Mouse (Mus musculus): Measurements from ENCODE around the gene Platr17. TPM values are rescaled to one million over a fixed set of nuclear protein-coding genes. Genes with fewer than 3 reads are reported as not detected.

Platr17 gene
- polyA plus RNA-seq, 1 experiment: 1.7 TPM

DNA sequence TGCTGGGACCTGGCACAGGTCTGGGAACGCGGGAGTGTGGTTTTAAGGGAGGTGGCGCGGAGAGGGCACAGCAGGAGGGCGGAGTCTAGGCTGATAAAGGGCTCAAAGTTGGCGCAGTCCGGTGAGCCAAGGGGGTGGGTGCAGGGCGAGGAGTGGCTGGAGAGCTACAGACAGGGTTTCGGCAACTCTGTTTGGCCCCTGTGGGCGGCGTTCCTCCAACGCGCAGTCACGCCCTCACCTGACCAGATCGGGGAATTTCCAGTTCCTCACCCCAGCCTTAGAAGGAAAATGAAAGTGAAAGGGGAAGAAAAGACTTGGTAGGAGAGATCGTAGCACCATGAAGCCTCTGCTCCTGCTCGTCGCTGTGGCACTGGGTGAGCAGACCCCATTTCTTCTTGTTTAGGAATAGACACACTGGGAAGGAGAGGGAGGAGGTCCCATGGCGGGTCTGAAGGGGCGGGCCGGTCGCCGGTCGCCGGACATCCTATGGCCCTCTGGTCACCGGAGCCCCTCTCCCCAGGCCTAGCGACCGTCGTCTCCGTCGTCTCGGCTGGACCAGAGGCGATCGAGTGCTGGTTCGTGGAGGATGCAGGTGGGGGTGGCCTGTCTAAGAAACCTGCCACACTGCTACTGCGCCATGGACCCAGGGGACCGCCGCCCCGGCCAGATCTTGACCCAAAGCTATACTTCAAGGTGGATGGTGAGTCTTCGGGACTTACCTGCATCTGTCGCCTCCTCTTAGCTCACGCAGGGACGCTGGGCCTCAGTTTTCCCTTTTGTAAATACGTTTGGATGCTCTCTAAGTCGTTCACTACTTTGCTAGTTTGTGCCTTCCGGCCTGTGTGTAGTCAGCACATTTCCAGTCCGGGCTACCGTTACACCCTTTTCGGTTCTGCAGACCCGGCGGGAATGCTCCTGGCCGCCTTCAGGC is 14.7 kb downstream of the Platr17 start:
- Histone ChIP-seq H3K27ac (ENCODE audit: insufficient read depth, low read length) (no peak overlapping the region), H3K4me1 (ENCODE audit: control insufficient read depth, insufficient read depth, low read length) (no peaks in the 10 kb centered on the region), H3K4me3 (ENCODE audit: insufficient read depth, low read length) (peak overlapping the region; percentile 69)
- TF ChIP-seq POLR2A (IDR thresholded peaks at IDR 0.05; ENCODE audit: extremely low read depth, insufficient read depth, low read length) (0 out of 2 replicates have a peak, but pooled peaks have one; percentile 8), CTCF (IDR thresholded peaks at IDR 0.05; ENCODE audit: extremely low read depth, insufficient read depth, low read length) (no peak)

DNA sequence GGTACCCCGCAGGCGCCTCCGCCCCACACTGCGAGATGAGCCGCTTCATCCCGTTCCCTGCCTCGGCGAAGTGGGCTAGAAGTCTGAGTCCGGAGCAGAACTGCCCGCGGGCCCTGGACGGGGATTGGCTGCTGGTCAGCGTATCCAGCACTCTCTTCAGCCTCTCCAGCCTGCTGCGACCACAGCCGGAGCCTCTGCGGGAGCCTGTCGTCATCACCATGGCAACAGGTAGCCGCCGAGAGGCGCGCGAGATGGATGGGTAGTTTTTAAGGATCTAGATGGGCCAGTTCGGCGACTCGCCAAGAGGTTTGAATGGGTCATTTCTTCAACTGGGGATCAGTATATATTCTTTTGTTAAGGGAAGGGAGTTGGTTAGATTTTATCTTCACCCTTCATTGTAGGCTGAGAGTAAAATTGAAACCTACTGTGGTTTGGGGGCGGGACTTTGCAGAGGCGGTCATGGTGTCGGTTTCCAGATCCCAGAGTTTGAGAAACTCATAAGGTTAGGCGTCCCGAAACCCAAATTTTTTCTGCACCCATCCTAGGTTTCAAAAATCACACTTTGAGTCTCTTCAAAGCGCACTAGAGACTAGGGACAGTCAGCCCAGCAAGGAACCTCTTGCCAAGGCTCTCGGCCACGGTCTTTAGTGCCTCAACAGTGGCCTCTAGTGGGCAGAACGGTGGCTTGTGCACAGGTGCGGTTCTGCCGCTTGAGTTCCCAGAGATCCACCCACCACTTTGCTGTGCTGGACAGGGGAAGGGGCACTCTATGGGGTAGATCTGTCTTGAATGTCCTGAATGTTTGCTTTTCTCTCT is 15.6 kb downstream of the Platr17 start:
- TF ChIP-seq POLR2A (IDR thresholded peaks at IDR 0.05; ENCODE audit: extremely low read depth, insufficient read depth, low read length) (no peak), CTCF (IDR thresholded peaks at IDR 0.05; ENCODE audit: extremely low read depth, insufficient read depth, low read length) (peak; percentile 77)
- H3K27ac ChIP-seq (ENCODE audit: insufficient read depth, low read length): no peak overlapping the region
- H3K4me1 ChIP-seq (ENCODE audit: control insufficient read depth, insufficient read depth, low read length): no peaks in the 10 kb centered on the region
- H3K4me3 ChIP-seq (ENCODE audit: insufficient read depth, low read length): peak overlapping the region; percentile 69

DNA sequence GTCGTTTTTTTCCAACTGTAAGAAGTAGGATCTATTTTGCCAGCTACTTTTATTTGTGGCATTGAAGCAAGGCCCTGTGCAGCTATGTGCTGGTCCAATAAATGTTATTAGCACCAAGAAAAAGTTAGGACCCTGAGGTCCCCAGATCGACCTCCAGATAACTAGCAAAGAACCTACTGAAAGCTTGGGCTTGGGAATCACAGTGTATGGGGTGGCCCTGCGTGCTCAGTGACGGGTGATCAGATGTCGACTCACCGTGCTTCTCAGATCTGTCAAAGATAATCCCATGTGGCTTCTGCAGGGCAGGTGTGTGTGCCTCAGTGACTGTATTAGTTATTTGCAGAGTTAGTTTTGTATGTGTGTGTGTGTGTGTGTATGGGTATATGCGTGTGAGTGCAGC is 16.4 kb downstream of the Platr17 start:
- TF ChIP-seq CTCF (IDR thresholded peaks at IDR 0.05; ENCODE audit: extremely low read depth, insufficient read depth, low read length): no peak
- no peak for TF ChIP-seq POLR2A (IDR thresholded peaks at IDR 0.05; ENCODE audit: extremely low read depth, insufficient read depth, low read length)
- Histone ChIP-seq H3K4me3 (ENCODE audit: insufficient read depth, low read length) (no peak overlapping the region), H3K27ac (ENCODE audit: insufficient read depth, low read length) (no peak overlapping the region), H3K4me1 (ENCODE audit: control insufficient read depth, insufficient read depth, low read length) (no peaks in the 10 kb centered on the region)

DNA sequence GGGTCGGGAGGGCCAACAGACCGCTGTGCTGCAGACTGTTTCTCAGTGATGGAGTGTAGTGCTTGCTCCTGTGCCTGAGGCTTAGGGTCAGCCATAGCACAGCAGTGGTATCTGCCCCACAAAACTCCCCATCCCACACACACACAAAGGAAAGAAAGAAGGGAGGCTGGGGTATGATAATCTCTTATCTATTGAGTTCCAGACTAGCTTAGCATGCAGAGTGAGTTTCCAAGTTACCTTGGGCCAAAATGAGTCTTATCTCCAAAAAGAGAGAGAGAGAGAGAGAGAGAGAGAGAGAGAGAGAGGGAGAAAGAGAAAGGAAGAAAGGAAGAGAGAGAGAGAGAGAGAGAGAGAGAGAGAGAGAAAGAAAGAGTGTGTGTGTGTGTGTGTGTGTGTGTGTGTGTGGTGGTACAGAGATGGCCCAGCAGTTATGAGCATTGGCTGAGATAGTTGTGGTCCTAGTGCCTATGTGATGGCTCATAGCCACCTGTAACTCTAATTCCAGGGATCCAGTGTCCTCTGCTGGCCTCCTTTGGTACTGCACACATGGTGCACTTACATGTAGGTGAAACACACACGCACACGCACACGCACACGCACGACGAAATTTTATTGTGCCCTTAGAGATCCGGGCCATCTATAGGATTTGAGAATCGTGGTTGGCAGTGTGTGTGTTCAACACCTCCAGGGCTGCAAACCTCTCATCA is 19.8 kb downstream of the Platr17 start:
- Histone ChIP-seq H3K4me3 (ENCODE audit: insufficient read depth, low read length) (no peak overlapping the region), H3K4me1 (ENCODE audit: control insufficient read depth, insufficient read depth, low read length) (no peaks in the 10 kb centered on the region), H3K27ac (ENCODE audit: insufficient read depth, low read length) (no peak overlapping the region)
- TF ChIP-seq CTCF (IDR thresholded peaks at IDR 0.05; ENCODE audit: extremely low read depth, insufficient read depth, low read length): peak; percentile 40
- TF ChIP-seq POLR2A (IDR thresholded peaks at IDR 0.05; ENCODE audit: extremely low read depth, insufficient read depth, low read length): no peak

DNA sequence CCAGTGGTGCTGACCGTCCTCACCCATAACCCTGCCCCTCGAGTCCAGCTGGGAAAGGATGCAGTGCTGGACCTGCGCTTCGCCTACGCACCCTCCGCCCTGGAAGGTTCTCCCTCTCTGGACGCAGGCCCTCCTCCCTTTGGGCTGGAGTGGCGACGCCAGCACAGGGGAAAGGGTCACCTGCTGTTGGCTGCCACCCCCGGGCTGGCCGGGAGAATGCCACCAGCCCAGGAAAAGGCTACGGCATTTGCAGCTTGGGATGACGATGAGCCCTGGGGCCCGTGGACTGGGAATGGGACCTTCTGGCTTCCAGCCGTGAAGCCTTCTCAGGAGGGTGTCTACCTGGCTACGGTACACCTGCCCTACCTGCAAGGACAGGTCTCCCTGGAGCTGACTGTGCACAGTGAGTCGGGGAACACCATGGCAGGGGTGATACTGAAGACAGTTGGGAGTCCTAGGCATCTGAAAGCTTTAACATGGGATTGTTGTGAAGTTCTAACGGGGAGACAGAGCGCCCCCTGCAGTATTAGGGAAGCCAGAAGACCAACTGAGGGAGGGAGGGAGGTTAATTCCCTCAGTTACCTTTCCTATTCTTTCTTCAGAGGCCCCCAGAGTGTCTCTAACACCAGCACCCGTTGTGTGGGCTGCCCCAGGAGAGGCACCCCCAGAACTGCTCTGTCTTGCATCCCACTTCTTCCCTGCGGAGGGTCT is 20.6 kb downstream of the Platr17 start:
- Histone ChIP-seq H3K4me3 (ENCODE audit: insufficient read depth, low read length) (no peak overlapping the region), H3K4me1 (ENCODE audit: control insufficient read depth, insufficient read depth, low read length) (no peaks in the 10 kb centered on the region), H3K27ac (ENCODE audit: insufficient read depth, low read length) (no peak overlapping the region)
- TF ChIP-seq POLR2A (IDR thresholded peaks at IDR 0.05; ENCODE audit: extremely low read depth, insufficient read depth, low read length): no peak

DNA sequence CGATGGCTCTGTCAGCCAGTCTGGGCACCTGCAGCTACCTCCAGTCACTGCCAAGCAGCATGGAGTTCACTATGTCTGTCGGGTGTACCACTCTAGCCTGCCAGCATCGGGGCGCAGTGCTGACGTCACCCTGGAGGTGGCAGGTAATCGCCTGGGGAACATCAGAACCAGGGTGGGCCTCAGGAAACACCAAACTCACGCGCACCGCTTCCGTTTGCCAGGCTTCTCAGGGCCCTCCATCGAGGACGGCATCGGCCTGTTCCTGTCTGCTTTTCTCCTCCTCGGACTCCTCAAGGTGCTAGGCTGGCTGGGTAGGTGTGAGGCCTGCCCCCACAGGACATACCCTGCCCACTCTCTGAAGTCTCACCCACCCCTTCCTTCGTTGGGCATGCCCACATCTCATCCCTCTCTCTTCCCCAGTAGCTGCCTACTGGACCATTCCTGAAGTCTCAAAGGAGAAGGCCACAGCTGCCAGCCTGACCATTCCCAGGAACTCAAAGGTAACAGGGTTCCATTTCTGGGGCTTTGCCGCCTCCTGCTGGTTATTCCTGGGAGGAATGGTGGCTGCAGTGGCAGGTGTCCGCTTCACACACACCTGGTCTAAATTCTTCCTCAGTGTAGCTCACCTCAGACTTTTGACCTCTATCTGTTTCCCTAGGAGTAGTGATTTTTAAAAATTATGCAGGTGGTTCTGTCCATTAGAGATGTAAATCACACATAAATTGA is 21.4 kb downstream of the Platr17 start:
- Histone ChIP-seq H3K4me3 (ENCODE audit: insufficient read depth, low read length) (no peak overlapping the region), H3K4me1 (ENCODE audit: control insufficient read depth, insufficient read depth, low read length) (no peaks in the 10 kb centered on the region), H3K27ac (ENCODE audit: insufficient read depth, low read length) (no peak overlapping the region)
- no peak for TF ChIP-seq POLR2A (IDR thresholded peaks at IDR 0.05; ENCODE audit: extremely low read depth, insufficient read depth, low read length)
- TF ChIP-seq CTCF (IDR thresholded peaks at IDR 0.05; ENCODE audit: extremely low read depth, insufficient read depth, low read length): no peak

DNA sequence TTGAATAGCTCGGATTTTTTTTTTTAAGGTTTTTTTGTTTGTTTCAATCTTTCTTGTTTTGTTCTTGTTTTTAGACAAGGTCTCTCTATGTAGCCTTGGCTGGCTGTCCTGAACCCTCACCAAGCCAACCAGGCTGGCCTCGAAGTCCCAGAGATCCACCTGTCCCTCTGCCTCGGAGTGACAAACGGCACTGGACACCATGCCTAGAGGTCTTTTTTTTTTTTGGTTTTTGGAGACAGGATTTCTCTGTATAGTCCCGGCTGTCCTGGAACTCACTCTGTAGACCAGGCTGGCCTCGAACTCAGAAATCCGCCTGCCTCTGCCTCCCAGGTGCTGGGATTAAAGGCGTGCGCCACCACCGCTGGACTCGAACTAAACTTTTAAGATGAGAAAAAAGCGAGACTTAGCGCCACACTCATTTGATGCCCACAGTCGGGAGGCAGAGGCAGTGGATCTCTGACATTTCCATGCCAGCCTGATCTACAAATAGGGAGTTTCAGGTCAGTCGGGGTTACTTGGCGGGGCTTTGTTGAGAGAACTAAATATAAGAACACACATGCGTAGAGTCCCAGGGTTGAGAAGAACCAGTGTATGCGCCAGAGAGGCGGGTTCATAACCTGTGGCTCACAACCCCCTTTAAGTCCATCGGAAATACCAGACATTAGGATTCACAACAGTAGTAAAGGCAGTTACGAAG is 23.5 kb downstream of the Platr17 start:
- no peak for TF ChIP-seq CTCF (IDR thresholded peaks at IDR 0.05; ENCODE audit: extremely low read depth, insufficient read depth, low read length)
- no peak for TF ChIP-seq POLR2A (IDR thresholded peaks at IDR 0.05; ENCODE audit: extremely low read depth, insufficient read depth, low read length)
- peak overlapping the region; percentile 62 for H3K4me3 ChIP-seq (ENCODE audit: insufficient read depth, low read length)
- no peak overlapping the region for H3K27ac ChIP-seq (ENCODE audit: insufficient read depth, low read length)
- H3K4me1 ChIP-seq (ENCODE audit: control insufficient read depth, insufficient read depth, low read length): no peaks in the 10 kb centered on the region
